Mouse (Mus musculus) mouse trophoblast stem cell (cell line): Measurements from ENCODE around the gene Cym.

Source experiments
- in situ Hi-C, 2 experiments: fragments of 300-500 bp; cut with MseI, MboI; formaldehyde crosslinking; loops; 2 replicates in 1 of 2; 3 replicates in 1 of 2; pipeline ENCODE4 v1.15.1; 2025

Gene Cym

GRCm38 (mm10) chr3:107221608-107222007 is at the start of gene Cym:
TSS of gene Cym (minus strand) at chr3:107221732.
- in situ Hi-C loops: no loop called here

- in situ Hi-C loops: no loop called here
These were observed 45.3 kb upstream of the Cym start for GRCm38 (mm10) chr3:107266814-107267345.

DNA sequence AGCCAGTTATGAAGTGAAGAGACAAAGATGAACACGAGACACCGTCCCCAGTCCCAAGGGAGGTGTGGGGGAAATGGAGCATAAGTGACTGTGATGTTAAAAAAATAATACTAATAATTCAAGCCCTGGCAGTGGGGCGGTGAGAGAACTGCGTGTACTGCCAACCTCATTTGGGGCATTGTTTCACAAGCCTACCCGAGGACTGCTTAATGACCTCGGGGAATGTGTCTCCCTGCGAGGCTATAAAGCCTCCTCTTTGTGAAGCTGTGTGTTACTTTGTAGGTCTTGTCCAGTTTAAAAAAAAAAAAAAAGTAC is 40.3 kb upstream of the Cym start:
- in situ Hi-C loops: no loop called here

- in situ Hi-C loops: no loop called here
These were observed 39.7 kb upstream of the Cym start for GRCm38 (mm10) chr3:107260956-107261850.

DNA sequence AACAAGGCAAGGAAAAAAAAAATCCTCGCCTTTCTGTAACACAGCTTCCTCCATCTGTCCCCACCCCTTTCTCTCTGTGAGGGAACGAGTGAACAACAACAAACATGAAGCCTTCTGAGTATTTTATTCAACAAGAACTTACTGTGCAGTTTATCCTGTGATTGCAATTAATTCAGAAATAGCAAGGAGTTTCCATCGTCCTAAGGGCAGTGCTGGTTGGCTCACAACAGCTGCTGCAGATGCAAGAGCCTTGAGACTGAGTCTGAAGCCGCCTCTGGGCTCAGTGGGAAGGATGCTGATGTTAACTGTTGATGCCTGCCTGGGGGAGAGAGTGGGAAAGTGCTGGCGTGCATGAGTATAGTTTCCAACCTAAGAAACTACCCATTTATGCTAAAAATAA is 36.4 kb upstream of the Cym start:
- in situ Hi-C loops: no loop called here

DNA sequence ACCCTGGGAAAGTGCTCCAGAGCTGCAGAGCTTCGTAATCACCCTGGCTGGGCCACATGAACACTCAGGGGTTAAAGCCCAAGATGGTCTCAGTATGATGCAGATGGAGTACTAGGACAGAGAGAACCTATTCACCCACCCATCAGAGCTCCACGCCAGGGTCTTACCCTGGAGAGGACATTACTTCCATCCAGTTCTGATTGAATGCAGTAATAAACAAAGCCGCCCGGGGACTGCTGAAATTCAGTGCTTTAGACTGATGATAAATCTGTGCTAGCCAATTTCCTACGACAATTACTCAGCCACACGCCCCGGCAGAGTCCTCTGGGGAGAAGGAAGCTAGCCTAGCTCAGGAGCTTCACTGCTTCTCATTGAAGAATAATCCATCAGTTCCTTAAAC is 35.2 kb upstream of the Cym start:
- in situ Hi-C loops: no loop called here

- in situ Hi-C loops: no loop called here
These were observed 34.5 kb upstream of the Cym start for GRCm38 (mm10) chr3:107255992-107256391.

DNA sequence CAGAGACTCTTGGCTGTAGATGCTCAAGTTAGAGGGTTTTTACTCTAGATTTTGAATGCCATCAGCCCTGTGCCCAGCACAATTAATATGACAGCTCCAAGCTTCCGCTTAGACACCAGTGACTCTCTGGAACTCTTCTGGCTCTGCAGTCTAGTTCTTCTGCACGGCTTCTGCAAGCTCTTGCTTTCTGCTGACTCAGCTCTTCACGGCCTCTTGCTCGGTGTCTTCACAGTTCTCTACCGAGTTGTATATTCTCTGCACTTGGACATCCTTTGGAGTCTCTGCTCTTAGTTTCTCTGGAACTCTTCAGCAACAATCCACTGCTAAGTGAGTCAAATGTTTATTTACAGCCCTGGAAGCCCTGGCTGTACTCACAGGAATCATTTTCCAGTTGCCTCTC is 32.4 kb upstream of the Cym start:
- in situ Hi-C loops: no loop called here

GRCm38 (mm10) chr3:107252035-107252434 is 30.5 kb upstream of the Cym start:
- in situ Hi-C loops: no loop called here

GRCm38 (mm10) chr3:107250320-107250719 is 28.8 kb upstream of the Cym start:
- in situ Hi-C loops: no loop called here

DNA sequence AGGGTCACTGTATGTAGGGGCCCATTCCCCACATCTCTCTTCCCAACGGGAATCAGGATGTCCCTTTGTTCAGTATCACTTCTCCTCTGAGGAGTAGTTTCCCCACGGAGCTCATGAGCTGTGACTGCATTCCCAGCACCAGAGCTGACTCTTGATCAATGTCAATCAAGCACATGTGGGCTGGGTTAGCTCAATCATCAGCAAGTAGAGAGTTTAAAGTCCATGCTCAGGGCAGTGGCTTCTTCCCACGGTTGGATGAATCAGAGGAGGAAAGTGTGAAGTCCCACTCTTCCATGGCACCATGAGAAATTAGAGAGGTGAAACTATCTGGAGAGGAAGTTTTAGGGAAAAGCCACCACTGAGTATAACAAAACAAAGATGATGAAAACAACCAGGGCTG is 27.5 kb upstream of the Cym start:
- in situ Hi-C loops: no loop called here

- in situ Hi-C loops: no loop called here
These were observed 25.3 kb upstream of the Cym start for GRCm38 (mm10) chr3:107246876-107247275.

DNA sequence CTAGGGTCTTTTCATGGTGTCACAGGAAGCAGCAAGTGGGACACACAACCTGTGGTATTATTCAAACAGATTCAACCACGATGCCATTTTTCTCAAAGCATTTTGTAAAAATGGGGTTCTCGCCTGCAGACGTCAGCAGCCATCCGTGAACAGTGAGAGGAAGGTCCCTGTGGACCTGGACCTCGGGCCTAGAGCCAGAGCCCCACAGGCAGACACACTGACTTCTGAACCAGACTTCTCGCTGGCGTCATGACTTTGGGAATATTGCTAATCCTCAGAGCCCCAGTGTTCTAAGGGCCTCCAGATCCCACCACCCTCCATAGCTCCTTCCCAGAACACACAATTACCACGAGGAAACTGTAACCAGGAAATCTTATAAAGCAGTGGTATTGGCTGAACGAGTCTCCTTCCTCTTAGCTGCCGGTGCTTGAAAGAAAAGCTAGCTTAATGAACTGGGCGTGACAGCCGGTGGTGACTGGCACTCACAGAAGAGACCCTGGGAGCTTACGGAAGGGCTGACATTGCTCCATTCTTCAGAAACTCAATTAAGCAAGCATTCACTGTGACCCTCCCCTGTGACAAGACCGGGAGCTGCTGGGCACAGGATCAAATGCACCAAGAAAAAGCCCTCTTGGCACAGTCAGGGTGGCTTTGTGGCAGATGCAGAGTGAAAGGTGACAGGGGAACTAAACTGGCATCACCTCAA is 20.0 kb upstream of the Cym start:
- in situ Hi-C loops: no loop called here

DNA sequence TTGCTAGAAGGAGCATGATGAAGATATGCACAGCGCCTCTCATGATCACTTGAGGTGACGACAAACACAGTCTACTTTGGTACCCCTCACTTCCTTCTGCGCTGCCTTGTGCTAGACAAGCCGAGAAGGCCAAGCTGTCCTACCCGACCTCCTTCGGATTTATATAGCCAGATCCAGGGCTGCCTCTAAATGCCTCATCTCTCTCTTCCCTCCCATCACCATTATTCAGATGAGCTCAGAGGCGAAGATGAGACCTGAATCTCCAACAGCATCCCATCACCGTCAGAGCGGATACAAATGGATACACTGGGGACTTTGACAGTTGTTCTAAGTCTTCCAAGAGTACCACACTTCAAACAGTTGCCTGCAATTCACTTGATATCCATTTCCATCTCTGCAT is 18.1 kb upstream of the Cym start, which contains the start of gene Prok1:
Gene Prok1, minus strand, starts transcription at position 101 of the 400 bp plus-strand sequence.
- in situ Hi-C loops: loop anchor here (10.0 kb wide), 1 partner anchor 225 kb away; no protein-coding TSS in a partner anchor

- in situ Hi-C loops: loop anchor here (10.0 kb wide), 1 partner anchor 226 kb away; no protein-coding TSS in a partner anchor
These were observed 17.0 kb upstream of the Cym start for GRCm38 (mm10) chr3:107238471-107238980.

DNA sequence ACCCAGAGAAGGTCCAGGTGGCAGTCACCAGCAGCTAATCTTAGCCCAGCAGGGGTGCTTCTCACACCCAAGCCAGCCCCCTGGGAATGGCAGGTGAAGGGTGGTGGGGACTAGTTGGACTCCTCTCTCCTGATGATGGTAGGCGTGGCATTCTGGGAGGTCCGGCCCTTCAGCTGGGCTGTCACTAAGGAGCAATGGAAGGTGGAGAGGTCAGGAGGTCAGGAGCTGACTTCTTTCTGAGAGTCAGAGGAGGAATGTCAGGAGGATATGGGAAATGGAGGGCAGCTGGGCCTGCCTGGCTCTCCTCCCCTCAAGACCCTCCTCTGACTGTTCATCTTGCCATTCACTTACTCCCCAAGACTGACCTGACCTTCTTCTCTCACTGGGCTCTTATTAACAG is 16.5 kb upstream of the Cym start:
- in situ Hi-C loops: loop anchor here (10.0 kb wide), 1 partner anchor 227 kb away; no protein-coding TSS in a partner anchor

GRCm38 (mm10) chr3:107233945-107234344 is 12.4 kb upstream of the Cym start:
- in situ Hi-C loops: loop anchor here (10.0 kb wide), 1 partner anchor 231 kb away; no protein-coding TSS in a partner anchor

GRCm38 (mm10) chr3:107233351-107233813 is 11.8 kb upstream of the Cym start:
- in situ Hi-C loops: loop anchor here (10.0 kb wide), 1 partner anchor 231 kb away; no protein-coding TSS in a partner anchor

DNA sequence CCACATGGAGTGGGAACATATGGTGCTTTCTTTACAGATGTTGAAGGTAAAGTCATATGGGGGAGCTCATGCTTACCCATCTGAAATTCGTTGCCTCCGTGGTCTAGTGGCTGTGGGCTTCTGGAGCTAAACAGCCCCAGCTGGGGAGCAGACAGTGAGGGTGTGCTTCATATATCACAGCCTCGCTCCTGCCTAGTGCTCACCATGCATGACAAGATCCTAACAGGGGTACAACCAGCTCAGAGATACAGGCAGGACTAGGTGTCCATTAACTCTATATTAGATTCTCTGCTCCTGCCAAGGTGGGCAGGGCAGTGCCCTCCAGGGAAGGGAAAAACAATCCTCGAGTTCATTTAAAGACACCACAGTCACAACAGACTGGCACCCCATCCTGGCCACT is 9.7 kb upstream of the Cym start:
- in situ Hi-C loops: loop anchor here (10.0 kb wide), 1 partner anchor 234 kb away; no protein-coding TSS in a partner anchor

GRCm38 (mm10) chr3:107230527-107230926 is 9.0 kb upstream of the Cym start, which contains the start of gene A630076J17Rik:
TSS of gene A630076J17Rik (plus strand) at chr3:107230614.
- in situ Hi-C loops: loop anchor here (10.0 kb wide), 1 partner anchor 234 kb away; no protein-coding TSS in a partner anchor

DNA sequence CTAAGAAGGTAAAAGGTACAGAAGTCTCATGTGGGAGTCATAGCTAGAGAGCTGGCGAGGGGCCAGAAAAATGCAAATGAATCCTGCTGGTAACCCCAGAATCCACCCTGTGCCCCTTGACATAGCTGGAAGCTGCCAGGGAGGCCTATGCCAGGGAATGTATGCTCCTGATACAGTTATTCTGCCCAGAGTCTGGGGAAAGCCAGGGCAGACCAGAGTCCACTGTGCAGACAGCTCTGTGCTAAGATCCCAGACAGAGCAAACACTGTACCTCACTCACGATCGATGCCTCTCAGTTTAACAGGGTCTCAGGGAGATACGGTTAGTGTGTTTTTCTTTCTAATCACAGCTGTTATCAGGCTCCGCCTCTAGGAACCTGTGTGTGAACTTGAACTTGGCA is 8.3 kb upstream of the Cym start:
- in situ Hi-C loops: loop anchor here (10.0 kb wide), 1 partner anchor 235 kb away; no protein-coding TSS in a partner anchor

DNA sequence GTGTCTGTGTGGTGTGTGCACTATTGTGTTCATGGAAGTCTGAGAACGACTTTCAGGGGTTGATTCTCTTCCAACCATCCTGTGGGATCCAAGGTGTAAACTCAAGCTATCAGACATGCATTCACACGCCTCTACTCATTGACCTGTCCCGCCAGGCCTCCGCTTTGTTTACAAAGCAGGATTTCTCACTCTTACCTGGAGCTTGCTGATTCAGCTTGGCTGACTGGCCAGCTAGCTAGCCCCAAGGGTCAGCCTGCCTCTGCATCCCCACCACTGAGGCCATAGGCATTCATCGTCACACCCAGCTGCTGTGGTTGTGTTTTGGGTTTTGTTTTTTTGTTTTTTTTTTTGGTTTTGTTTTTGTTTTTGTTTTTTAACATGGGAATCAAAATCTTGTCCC is 7.7 kb upstream of the Cym start:
- in situ Hi-C loops: no loop called here
